Mouse (Mus musculus): Measurements from ENCODE around the gene Olfml3. TPM values are rescaled to one million over a fixed set of nuclear protein-coding genes. Genes with fewer than 3 reads are reported as not detected.

Gene Olfml3
- 5.3 and 7.9 TPM in 2 replicates for total RNA-seq (2014; rRNA removed)
- 5.5 and 6.4 TPM in 2 replicates for polyA plus RNA-seq (2015; fragmentation: Nextera tagmentation; extraction: Ambion mirVana)

DNA sequence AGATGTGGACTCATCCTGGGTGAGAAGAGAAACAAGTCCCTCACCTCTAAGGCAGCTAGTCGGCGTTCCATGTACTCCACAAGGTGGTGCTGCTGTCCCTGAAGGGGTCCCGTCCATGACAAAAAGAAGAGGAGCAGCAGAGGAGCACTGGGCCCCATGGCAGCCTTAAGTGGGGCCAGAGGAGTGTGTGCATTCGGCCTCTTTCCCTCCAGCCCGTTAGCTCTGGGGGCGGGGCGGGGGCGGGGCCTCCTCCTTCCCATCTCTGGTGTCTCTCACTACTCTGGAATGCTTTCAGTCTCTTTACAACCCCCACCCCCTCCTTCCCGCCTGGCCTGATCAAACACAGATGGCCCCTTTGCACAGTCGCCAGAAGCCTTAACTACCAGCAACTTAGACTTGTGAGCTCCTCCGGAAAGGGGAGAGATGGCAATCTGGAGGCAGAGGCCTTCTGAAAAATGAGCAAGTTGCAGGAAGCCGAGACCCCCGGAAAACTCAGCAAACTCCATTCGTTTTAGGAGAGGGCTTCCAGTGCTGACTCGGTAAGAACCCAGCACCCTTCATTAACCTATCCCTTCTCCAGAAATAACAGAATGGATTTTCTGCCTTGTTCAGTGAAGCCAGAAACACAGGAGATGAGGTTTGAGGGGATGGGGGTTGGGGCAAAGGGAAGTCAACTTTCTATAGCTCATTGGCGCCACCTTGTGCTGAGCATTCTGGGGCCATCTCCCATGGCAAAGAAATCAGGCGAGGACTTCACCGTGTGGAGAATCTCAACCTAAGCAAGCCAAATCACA lies at the start of gene Olfml3:
Gene Olfml3, minus strand, starts transcription at position 224 of the 794 bp plus-strand sequence.
- H3K36me3 ChIP-seq (ENCODE audit: insufficient read depth), result peaks cover 7% of the 10 kb centered on the region; the same call in 1 of the 2 replicates
- H3K9me3 ChIP-seq (ENCODE audit: low read length), result no peaks in the 10 kb centered on the region
- H3K4me2 ChIP-seq (ENCODE audit: low read depth), result peak within 1 kb of the TSS; percentile 48
- H3K27me3 ChIP-seq (ENCODE audit: insufficient read depth, low read length), result no peaks in the 10 kb centered on the region
- peak; percentile 96 for TF ChIP-seq CTCF (IDR thresholded peaks at IDR 0.05; ENCODE audit: low read depth)
- DNase-seq (peak; percentile 94), ATAC-seq (peak; percentile 68)
- peak within 1 kb of the TSS; percentile 9; the same call in 1 of the 2 replicates for H3K4me3 ChIP-seq (ENCODE audit: low read depth, low read length)
- peak within 1 kb of the TSS; percentile 76 for H3K27ac ChIP-seq (ENCODE audit: low read depth, low read length)
- H3K9ac ChIP-seq, result peak within 1 kb of the TSS; percentile 22; the same call in 1 of the 2 replicates
- H3K4me1 ChIP-seq (ENCODE audit: insufficient read depth), result peaks cover 19% of the 10 kb centered on the region
- WGBS, result under 1% methylated on average over 18 of the region's 18 CpGs

GRCm38 (mm10) chr3:103787225-103787624 lies 49.4 kb upstream of the Olfml3 start:
- Histone ChIP-seq H3K9me3 (ENCODE audit: low read length) (no peaks in the 10 kb centered on the region), H3K27me3 (ENCODE audit: insufficient read depth, low read length) (no peaks in the 10 kb centered on the region), H3K4me3 (ENCODE audit: low read depth, low read length) (no peak overlapping the region), H3K4me1 (ENCODE audit: insufficient read depth) (peaks cover 9% of the 10 kb centered on the region; the same call in 1 of the 2 replicates), H3K9ac (no peak overlapping the region), H3K36me3 (ENCODE audit: insufficient read depth) (no peaks in the 10 kb centered on the region), H3K27ac (ENCODE audit: low read depth, low read length) (no peak overlapping the region), H3K4me2 (ENCODE audit: low read depth) (no peak overlapping the region)
- DNase-seq (no peak), ATAC-seq (no peak)
- no peak for TF ChIP-seq CTCF (IDR thresholded peaks at IDR 0.05; ENCODE audit: low read depth)
- 63% methylated on average over 7 of the region's 7 CpGs for WGBS

GRCm38 (mm10) chr3:103782844-103783609 lies 45.2 kb upstream of the Olfml3 start:
- H3K27me3 ChIP-seq (ENCODE audit: insufficient read depth, low read length), result no peaks in the 10 kb centered on the region
- no peaks in the 10 kb centered on the region for H3K4me1 ChIP-seq (ENCODE audit: insufficient read depth)
- DNase-seq, result no peak
- H3K36me3 ChIP-seq (ENCODE audit: insufficient read depth), result no peaks in the 10 kb centered on the region
- no peaks in the 10 kb centered on the region for H3K9me3 ChIP-seq (ENCODE audit: low read length)
- ATAC-seq, result no peak
- 89% methylated on average over 4 of the region's 4 CpGs for WGBS
- no peak overlapping the region for H3K27ac ChIP-seq (ENCODE audit: low read depth, low read length)
- no peak overlapping the region for H3K4me2 ChIP-seq (ENCODE audit: low read depth)
- TF ChIP-seq CTCF (IDR thresholded peaks at IDR 0.05; ENCODE audit: low read depth), result no peak
- H3K4me3 ChIP-seq (ENCODE audit: low read depth, low read length), result no peak overlapping the region
- no peak overlapping the region for H3K9ac ChIP-seq

DNA sequence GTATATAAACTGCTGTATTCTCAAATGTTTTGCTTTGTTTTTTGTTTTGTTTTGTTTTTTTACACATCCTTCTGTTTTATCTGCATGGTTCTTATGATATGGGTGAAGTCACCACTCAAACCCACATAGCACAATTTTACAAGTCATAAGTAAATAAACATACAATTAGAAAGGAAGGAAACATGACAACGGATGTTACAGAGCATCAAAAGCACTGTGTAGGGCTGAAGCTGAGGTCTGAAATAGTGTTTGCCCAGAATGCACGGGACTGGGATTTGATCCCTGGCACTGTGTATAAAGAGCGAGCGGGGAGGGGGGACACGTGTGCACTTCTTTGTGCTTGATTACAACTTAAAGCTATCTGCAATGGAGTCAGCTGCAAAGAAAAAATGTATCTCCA lies 43.0 kb upstream of the Olfml3 start:
- 72% methylated on average over 5 of the region's 5 CpGs for WGBS
- H3K4me1 ChIP-seq (ENCODE audit: insufficient read depth), result no peaks in the 10 kb centered on the region
- no peak overlapping the region for H3K27ac ChIP-seq (ENCODE audit: low read depth, low read length)
- DNase-seq, result no peak
- H3K27me3 ChIP-seq (ENCODE audit: insufficient read depth, low read length), result no peaks in the 10 kb centered on the region
- H3K4me3 ChIP-seq (ENCODE audit: low read depth, low read length), result no peak overlapping the region
- no peak overlapping the region for H3K4me2 ChIP-seq (ENCODE audit: low read depth)
- ATAC-seq, result no peak
- H3K9me3 ChIP-seq (ENCODE audit: low read length), result no peaks in the 10 kb centered on the region
- 0 out of 2 replicates have a peak, but pooled peaks cover 11% of the 10 kb centered on the region for H3K36me3 ChIP-seq (ENCODE audit: insufficient read depth)
- no peak for TF ChIP-seq CTCF (IDR thresholded peaks at IDR 0.05; ENCODE audit: low read depth)
- no peak overlapping the region for H3K9ac ChIP-seq

DNA sequence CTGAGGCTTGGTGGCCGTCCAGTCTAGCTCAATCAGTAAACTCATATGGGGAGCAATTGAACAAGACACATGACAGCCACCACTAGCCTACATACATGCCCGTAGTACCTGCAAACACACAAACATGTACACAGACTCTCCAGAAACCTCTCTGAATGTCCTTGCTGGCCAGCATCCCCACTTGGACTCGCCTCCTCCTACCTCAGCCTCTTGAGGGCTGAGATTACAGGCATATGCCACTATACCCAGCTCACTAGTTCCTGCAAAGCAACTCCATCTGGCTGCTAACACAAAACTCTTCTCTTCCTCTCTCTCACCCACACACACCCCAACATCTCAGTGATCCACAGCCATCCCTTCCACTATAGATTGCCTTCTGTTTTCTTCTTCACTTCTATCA lies 42.5 kb upstream of the Olfml3 start:
- 93% methylated on average over 3 of the region's 3 CpGs for WGBS
- Histone ChIP-seq H3K4me2 (ENCODE audit: low read depth) (no peak overlapping the region), H3K36me3 (ENCODE audit: insufficient read depth) (0 out of 2 replicates have a peak, but pooled peaks cover 12% of the 10 kb centered on the region), H3K4me1 (ENCODE audit: insufficient read depth) (no peaks in the 10 kb centered on the region), H3K27me3 (ENCODE audit: insufficient read depth, low read length) (no peaks in the 10 kb centered on the region), H3K9me3 (ENCODE audit: low read length) (no peaks in the 10 kb centered on the region), H3K4me3 (ENCODE audit: low read depth, low read length) (no peak overlapping the region), H3K27ac (ENCODE audit: low read depth, low read length) (no peak overlapping the region), H3K9ac (no peak overlapping the region)
- ATAC-seq, result no peak
- DNase-seq, result no peak
- TF ChIP-seq CTCF (IDR thresholded peaks at IDR 0.05; ENCODE audit: low read depth), result no peak

- H3K27me3 ChIP-seq (ENCODE audit: insufficient read depth, low read length), result no peaks in the 10 kb centered on the region
- ATAC-seq, result no peak
- WGBS, result 59% methylated on average over 7 of the region's 7 CpGs
These were observed 41.4 kb upstream of the Olfml3 start for GRCm38 (mm10) chr3:103779183-103779582.

More at GRCm38 (mm10) chr3:103779183-103779582, 41.4 kb upstream of the Olfml3 start:
- TF ChIP-seq CTCF (IDR thresholded peaks at IDR 0.05; ENCODE audit: low read depth), result no peak
- H3K4me3 ChIP-seq (ENCODE audit: low read depth, low read length), result no peak overlapping the region
- no peak overlapping the region for H3K27ac ChIP-seq (ENCODE audit: low read depth, low read length)
- no peaks in the 10 kb centered on the region for H3K9me3 ChIP-seq (ENCODE audit: low read length)
- 0 out of 2 replicates have a peak, but pooled peaks cover 12% of the 10 kb centered on the region for H3K36me3 ChIP-seq (ENCODE audit: insufficient read depth)
- H3K9ac ChIP-seq, result no peak overlapping the region
- H3K4me2 ChIP-seq (ENCODE audit: low read depth), result no peak overlapping the region
- no peaks in the 10 kb centered on the region for H3K4me1 ChIP-seq (ENCODE audit: insufficient read depth)
- DNase-seq, result no peak

Measured in forebrain, postnatal 0 days (tissue).